23 mouse cellular contexts compared by ENCODE assay signal in the genomic region with DNA sequence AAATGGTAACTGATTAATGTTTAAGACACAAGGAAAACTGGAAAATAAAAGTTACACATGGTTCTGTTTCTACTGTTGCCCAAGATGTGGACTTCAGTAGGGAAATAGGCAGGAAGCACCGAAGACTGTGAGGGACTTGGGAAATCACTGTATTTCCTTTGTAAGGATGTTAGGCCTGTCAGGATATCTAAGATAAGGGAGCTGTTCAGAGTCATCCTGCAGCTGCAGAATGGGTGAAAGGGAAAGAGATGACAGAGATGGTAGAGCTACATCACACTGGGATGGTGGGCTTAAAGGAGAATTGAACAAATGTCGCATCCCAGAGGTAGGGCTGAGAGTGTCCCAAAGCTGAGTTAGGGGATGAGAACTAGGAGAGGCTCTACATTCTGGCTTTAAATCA. TPM values are rescaled to one million over a fixed set of nuclear protein-coding genes. Genes with fewer than 3 reads are reported as not detected.
A peak's percentile ranks its signal among the peaks of the same experiment; 100 is the strongest.
DNase-seq lines count a peak whose midpoint lies in the region; ATAC-seq and TF ChIP-seq lines count a peak whose summit lies in the region.
"Had no signal": no experiment of that assay in that cellular context is flagged by ENCODE, and none has a peak within 500 bp of the region (broad histone marks: within the 10 kb centered on the region; RNA-seq: fewer than 3 reads in every experiment).

No protein-coding gene starts in this region.

- peak overlapping the region; percentile 100 for H3K27ac ChIP-seq in kidney, adult 2 months (ENCODE audit: insufficient read depth, low read depth, low read length)
- peak overlapping the region; percentile 30; the same call in 1 of the 2 replicates for H3K27ac ChIP-seq in lung, embryonic 14.5 days (ENCODE audit: low read depth)
- H3K27ac ChIP-seq in limb, embryonic 14.5 days (replicated peaks; ENCODE audit: low read depth, low read length): 0 out of 2 replicates have a peak overlapping the region, but pooled peaks have one; percentile 2
- H3K27ac ChIP-seq: embryonic facial prominence, embryonic 13.5 days; forebrain, embryonic 15.5 days; limb, embryonic 15.5 days; midbrain, embryonic 15.5 days; neural tube, embryonic 15.5 days had no signal

- no peak for TF ChIP-seq CTCF in kidney, adult 2 months (conservative IDR thresholded peaks at IDR 0.05; ENCODE audit: insufficient read depth, insufficient read length, low read depth, low read length)
- no peak for TF ChIP-seq CTCF in lung, embryonic 14.5 days (IDR thresholded peaks at IDR 0.05; ENCODE audit: low read depth)

- H3K9ac ChIP-seq in lung, embryonic 14.5 days: no peak overlapping the region
- H3K9ac ChIP-seq in limb, embryonic 14.5 days (ENCODE audit: low read depth, low read length, severe bottlenecking): no peak overlapping the region
- H3K9ac ChIP-seq: embryonic facial prominence, embryonic 13.5 days; forebrain, embryonic 15.5 days; limb, embryonic 15.5 days; midbrain, embryonic 15.5 days; neural tube, embryonic 15.5 days had no signal

- no peak for TF ChIP-seq POLR2A in kidney, adult 2 months (IDR thresholded peaks at IDR 0.05; ENCODE audit: low read depth, low read length)
- TF ChIP-seq POLR2A in limb, embryonic 14.5 days (IDR thresholded peaks at IDR 0.05; ENCODE audit: borderline replicate concordance, extremely low read depth, insufficient read depth, insufficient read length): no peak

- ATAC-seq in lung, embryonic 14.5 days (ENCODE audit: insufficient read depth): peak; percentile 54; the same call in 1 of the 2 replicates
- ATAC-seq in limb, embryonic 14.5 days (ENCODE audit: low FRiP score, low read depth): no peak
- ATAC-seq: CD4-positive, CD25-positive, alpha-beta regulatory T cell, adult 4 months; forebrain, embryonic 15.5 days; inflammation-experienced regulatory T-cells, adult 6 months; midbrain, embryonic 15.5 days had no signal

- no peak overlapping the region for H3K4me3 ChIP-seq in kidney, adult 2 months (ENCODE audit: insufficient read depth, low read depth, low read length)
- no peak overlapping the region for H3K4me3 ChIP-seq in lung, embryonic 14.5 days (ENCODE audit: low read depth, low read length)
- no peak overlapping the region for H3K4me3 ChIP-seq in limb, embryonic 14.5 days (replicated peaks; ENCODE audit: low read length)
- H3K4me3 ChIP-seq: embryonic facial prominence, embryonic 13.5 days; forebrain, embryonic 15.5 days; limb, embryonic 15.5 days; megakaryocyte, embryonic 14.5 days; midbrain, embryonic 15.5 days; neural tube, embryonic 15.5 days had no signal

- H3K4me2 ChIP-seq in lung, embryonic 14.5 days: no peak overlapping the region
- no peak overlapping the region for H3K4me2 ChIP-seq in limb, embryonic 14.5 days (replicated peaks; ENCODE audit: low read depth, low read length, severe bottlenecking)
- H3K4me2 ChIP-seq: embryonic facial prominence, embryonic 13.5 days; forebrain, embryonic 15.5 days; limb, embryonic 15.5 days; midbrain, embryonic 15.5 days; neural tube, embryonic 15.5 days had no signal

- H3K36me3 ChIP-seq in kidney, adult 2 months (ENCODE audit: control insufficient read depth, insufficient read depth, low read length): no peaks in the 10 kb centered on the region
- no peaks in the 10 kb centered on the region for H3K36me3 ChIP-seq in lung, embryonic 14.5 days (ENCODE audit: insufficient read depth)
- H3K36me3 ChIP-seq in limb, embryonic 14.5 days (ENCODE audit: control insufficient read depth, insufficient read depth, low read length): peaks cover 7% of the 10 kb centered on the region
- H3K36me3 ChIP-seq: embryonic facial prominence, embryonic 13.5 days; forebrain, embryonic 15.5 days; limb, embryonic 15.5 days; midbrain, embryonic 15.5 days; neural tube, embryonic 15.5 days had no signal

- WGBS in kidney, adult 2 months: 51% methylated on average over 2 of the region's 2 CpGs
- 58% methylated on average over 2 of the region's 2 CpGs for WGBS in lung, embryonic 14.5 days
- WGBS in limb, embryonic 14.5 days: 80% methylated on average over 2 of the region's 2 CpGs

- H3K9me3 ChIP-seq in lung, embryonic 14.5 days (ENCODE audit: low read depth, low read length): no peaks in the 10 kb centered on the region
- H3K9me3 ChIP-seq in limb, embryonic 14.5 days (ENCODE audit: control insufficient read depth, low read length): no peaks in the 10 kb centered on the region
- H3K9me3 ChIP-seq: embryonic facial prominence, embryonic 13.5 days; forebrain, embryonic 15.5 days; limb, embryonic 15.5 days; megakaryocyte, embryonic 14.5 days; midbrain, embryonic 15.5 days; neural tube, embryonic 15.5 days had no signal

- DNase-seq in heart, adult 11 months: peak; percentile 90
- DNase-seq in heart, postnatal 4 days: no peak
- DNase-seq in kidney, adult 2 months: peak; percentile 58
- DNase-seq in kidney, adult 8-10 months: no peak
- peak; percentile 42 for DNase-seq in lung, embryonic 14.5 days
- no peak for DNase-seq in lung, adult 18-20 months
- DNase-seq in limb, embryonic 14.5 days (ENCODE audit: low spot score): no peak
- DNase-seq: adrenal gland, adult 8-10 months; cerebellum, adult 11 months; cerebellum, postnatal 14 days; gastrocnemius, postnatal 36 days; right cerebral cortex, postnatal 14 days; spleen, adult 18-20 months; thymus, postnatal 25 days had no signal

- no peaks in the 10 kb centered on the region for H3K27me3 ChIP-seq in kidney, adult 2 months (replicated peaks; ENCODE audit: control insufficient read depth, insufficient read depth, low read length)
- H3K27me3 ChIP-seq in lung, embryonic 14.5 days (ENCODE audit: insufficient read depth, low read length): no peaks in the 10 kb centered on the region
- H3K27me3 ChIP-seq in limb, embryonic 14.5 days (ENCODE audit: control insufficient read depth, insufficient read depth, low read length): no peaks in the 10 kb centered on the region
- H3K27me3 ChIP-seq: embryonic facial prominence, embryonic 13.5 days; forebrain, embryonic 15.5 days; limb, embryonic 15.5 days; megakaryocyte, embryonic 14.5 days; midbrain, embryonic 15.5 days; neural tube, embryonic 15.5 days; Patski had no signal

- H3K4me1 ChIP-seq in kidney, adult 2 months (ENCODE audit: control insufficient read depth, insufficient read depth, low read length): peaks cover 23% of the 10 kb centered on the region
- peaks cover 17% of the 10 kb centered on the region for H3K4me1 ChIP-seq in lung, embryonic 14.5 days (ENCODE audit: insufficient read depth)
- peaks cover 16% of the 10 kb centered on the region; the same call in 1 of the 2 replicates for H3K4me1 ChIP-seq in limb, embryonic 14.5 days (ENCODE audit: control insufficient read depth, insufficient read depth, low read length)
- H3K4me1 ChIP-seq: forebrain, embryonic 15.5 days; midbrain, embryonic 15.5 days; neural tube, embryonic 15.5 days had no signal

RNA-seq across cellular contexts. Expression of a gene that starts 9.8 kb away (rescaled TPM):
- total RNA-seq in heart, postnatal 4 days (2021): 10 to 100 TPM; 25.5 to 26.0 TPM
- 9.7 and 10.5 TPM in 2 replicates for polyA plus RNA-seq in kidney, adult 2 months (2012; rRNA removed)
- polyA plus RNA-seq in lung, embryonic 14.5 days (2014; fragmentation: Nextera tagmentation; extraction: Ambion mirVana): 11.7 and 12.4 TPM in 2 replicates
- polyA plus RNA-seq in limb, embryonic 14.5 days (2012; rRNA removed): 26.7 and 27.7 TPM in 2 replicates
- 14.2 and 19.1 TPM in 2 replicates for polyA plus RNA-seq in limb, embryonic 14.5 days (2014; fragmentation: Nextera tagmentation; extraction: Ambion mirVana)

Comparison
In these comparisons a context has a peak if more than half of its experiments do, and no peak if none do; other contexts are left out.
1. DNase-seq: peak in heart, adult 11 months (single experiment), kidney, adult 2 months (single experiment) and lung, embryonic 14.5 days (single experiment); none in heart, postnatal 4 days (single experiment), kidney, adult 8-10 months (0 of 2), lung, adult 18-20 months (0 of 2) and limb, embryonic 14.5 days (single experiment).
2. H3K27ac ChIP-seq: peak in every context shown above with its lines; median percentile 100 in kidney, adult 2 months; 30 in lung, embryonic 14.5 days; 2 in limb, embryonic 14.5 days.